Mouse (Mus musculus): ENCODE measurements at regions not wholly inside any gene's neighbourhood (a gene's known extent, or its start where the extent isn't known, plus 50 kb on each side); places are given as distances from the start of the nearest gene placed in this dataset.

DNA sequence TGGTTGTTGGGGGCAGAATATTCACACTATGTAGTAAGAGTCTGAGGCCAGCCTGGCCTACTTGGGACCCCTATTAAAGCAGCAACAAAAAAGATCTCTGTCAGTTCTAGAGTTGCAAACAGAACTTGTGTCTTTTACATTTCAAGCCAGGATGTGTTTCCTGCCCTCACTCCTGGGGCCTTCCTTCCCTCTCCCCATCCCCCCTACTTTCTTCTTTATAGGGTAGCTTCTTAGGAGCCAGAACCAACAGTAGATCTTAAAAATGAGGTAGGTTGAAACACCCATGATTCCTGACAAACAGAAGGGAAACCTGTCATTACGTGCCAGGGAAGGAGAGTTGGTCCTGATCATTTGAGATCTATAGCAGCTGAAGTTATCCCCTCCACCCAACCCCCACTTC, 198.0 kb upstream of the Trib2 start:
- TF ChIP-seq CTCF (IDR thresholded peaks at IDR 0.05; ENCODE audit: borderline replicate concordance, extremely low read depth, insufficient read depth, insufficient read length) (no peak), POLR2A (IDR thresholded peaks at IDR 0.05; ENCODE audit: borderline replicate concordance, extremely low read depth, insufficient read depth, insufficient read length, poor library complexity, severe bottlenecking) (no peak)

Measured in brain, embryonic 14.5 days (tissue).